20 mouse cellular contexts compared by ENCODE assay signal in genomic region chr1:166796931-166797330, GRCm38 (mm10).
DNase-seq lines count a peak whose midpoint lies in the region; ATAC-seq and TF ChIP-seq lines count a peak whose summit lies in the region.
"Had no signal": no experiment of that assay in that cellular context is flagged by ENCODE, and none has a peak within 500 bp of the region (broad histone marks: within the 10 kb centered on the region; RNA-seq: fewer than 3 reads in every experiment).

No protein-coding gene starts in this region.

- no peaks in the 10 kb centered on the region for H3K9me3 ChIP-seq in heart, postnatal 0 days (replicated peaks; ENCODE audit: control insufficient read depth, low read length)
- no peaks in the 10 kb centered on the region for H3K9me3 ChIP-seq in midbrain, embryonic 10.5 days (replicated peaks)
- H3K9me3 ChIP-seq in midbrain, embryonic 14.5 days (ENCODE audit: control insufficient read depth, low read length): no peaks in the 10 kb centered on the region
- no peaks in the 10 kb centered on the region for H3K9me3 ChIP-seq in neural tube, embryonic 15.5 days (replicated peaks)
- H3K9me3 ChIP-seq: forebrain, embryonic 12.5 days; hindbrain, embryonic 15.5 days; neural tube, embryonic 12.5 days; stomach, embryonic 15.5 days had no signal

- DNase-seq in heart, postnatal 0 days (ENCODE audit: low spot score): peak; percentile 40
- DNase-seq in heart, postnatal 36 days: no peak
- DNase-seq in midbrain, embryonic 10.5 days (ENCODE audit: low spot score): no peak
- DNase-seq in midbrain, embryonic 14.5 days: no peak
- DNase-seq in cerebellum, adult 18-20 months: peak; percentile 66 to 68
- peak; percentile 66 to 71 for DNase-seq in cerebellum, postnatal 25 days
- DNase-seq: embryo, embryonic 11 days; heart, adult 2 months; kidney, adult 18-20 months; lung, embryonic 14.5 days; spleen, adult 18-20 months; thymus, postnatal 25 days had no signal

- intact Hi-C loops in heart, postnatal 36 days (cut with DNase I): loop anchor here (10.0 kb wide), 1 partner anchor 538 kb away; no protein-coding TSS in a partner anchor

- no peak for TF ChIP-seq CTCF in heart, postnatal 0 days (IDR thresholded peaks at IDR 0.05; ENCODE audit: low read depth)

- 0 out of 2 replicates have a peak, but pooled peaks cover 3% of the 10 kb centered on the region for H3K4me1 ChIP-seq in heart, postnatal 0 days (ENCODE audit: control insufficient read depth, insufficient read depth)
- H3K4me1 ChIP-seq in midbrain, embryonic 10.5 days: peaks cover 8% of the 10 kb centered on the region
- H3K4me1 ChIP-seq in midbrain, embryonic 14.5 days (ENCODE audit: control insufficient read depth, insufficient read depth, low read length): no peaks in the 10 kb centered on the region
- H3K4me1 ChIP-seq in neural tube, embryonic 15.5 days: peaks cover 13% of the 10 kb centered on the region
- H3K4me1 ChIP-seq: forebrain, embryonic 12.5 days; neural tube, embryonic 12.5 days; stomach, embryonic 15.5 days had no signal

- H3K4me3 ChIP-seq in heart, postnatal 0 days (ENCODE audit: low read depth, low read length): no peak overlapping the region
- H3K4me3 ChIP-seq in midbrain, embryonic 10.5 days: no peak overlapping the region
- no peak overlapping the region for H3K4me3 ChIP-seq in midbrain, embryonic 14.5 days (replicated peaks; ENCODE audit: low read depth, low read length)
- H3K4me3 ChIP-seq in neural tube, embryonic 15.5 days (replicated peaks): no peak overlapping the region
- H3K4me3 ChIP-seq: forebrain, embryonic 12.5 days; heart, adult 2 months; hindbrain, embryonic 15.5 days; neural tube, embryonic 12.5 days; stomach, embryonic 15.5 days had no signal

- WGBS in heart, postnatal 0 days: 40% methylated on average over 4 of the region's 4 CpGs
- WGBS in midbrain, embryonic 10.5 days: 85% methylated on average over 4 of the region's 4 CpGs
- 82% methylated on average over 4 of the region's 4 CpGs for WGBS in midbrain, embryonic 14.5 days
- 74% methylated on average over 4 of the region's 4 CpGs for WGBS in neural tube, embryonic 15.5 days

- H3K4me2 ChIP-seq in heart, postnatal 0 days (ENCODE audit: low read depth, low read length): no peak overlapping the region
- H3K4me2 ChIP-seq in midbrain, embryonic 14.5 days (ENCODE audit: low read length): no peak overlapping the region
- H3K4me2 ChIP-seq in neural tube, embryonic 15.5 days: no peak overlapping the region
- H3K4me2 ChIP-seq: forebrain, embryonic 12.5 days; hindbrain, embryonic 15.5 days; liver, embryonic 11.5 days; lung, embryonic 14.5 days; neural tube, embryonic 12.5 days; stomach, embryonic 15.5 days had no signal

- no peaks in the 10 kb centered on the region for H3K27me3 ChIP-seq in heart, postnatal 0 days (ENCODE audit: control insufficient read depth, insufficient read depth, low read length)
- H3K27me3 ChIP-seq in midbrain, embryonic 10.5 days (ENCODE audit: low read depth, poor library complexity, severe bottlenecking): no peaks in the 10 kb centered on the region
- no peaks in the 10 kb centered on the region for H3K27me3 ChIP-seq in midbrain, embryonic 14.5 days (ENCODE audit: control insufficient read depth, insufficient read depth, low read length)
- no peaks in the 10 kb centered on the region for H3K27me3 ChIP-seq in neural tube, embryonic 15.5 days (replicated peaks)
- H3K27me3 ChIP-seq: forebrain, embryonic 12.5 days; hindbrain, embryonic 15.5 days; neural tube, embryonic 12.5 days; stomach, embryonic 15.5 days had no signal

- H3K36me3 ChIP-seq in heart, postnatal 0 days (replicated peaks; ENCODE audit: control insufficient read depth, insufficient read depth, low read length): no peaks in the 10 kb centered on the region
- no peaks in the 10 kb centered on the region for H3K36me3 ChIP-seq in midbrain, embryonic 10.5 days
- H3K36me3 ChIP-seq in midbrain, embryonic 14.5 days (ENCODE audit: control insufficient read depth, insufficient read depth, low read length): no peaks in the 10 kb centered on the region
- H3K36me3 ChIP-seq in neural tube, embryonic 15.5 days: no peaks in the 10 kb centered on the region
- H3K36me3 ChIP-seq: forebrain, embryonic 12.5 days; hindbrain, embryonic 15.5 days; neural tube, embryonic 12.5 days; stomach, embryonic 15.5 days had no signal

- H3K27ac ChIP-seq in heart, postnatal 0 days (ENCODE audit: low read depth): no peak overlapping the region
- 0 out of 2 replicates have a peak overlapping the region, but pooled peaks have one; percentile 9 for H3K27ac ChIP-seq in midbrain, embryonic 10.5 days (replicated peaks)
- no peak overlapping the region for H3K27ac ChIP-seq in midbrain, embryonic 14.5 days (replicated peaks; ENCODE audit: low read depth, low read length)
- H3K27ac ChIP-seq in neural tube, embryonic 15.5 days (replicated peaks): no peak overlapping the region
- H3K27ac ChIP-seq: forebrain, embryonic 12.5 days; heart, adult 2 months; hindbrain, embryonic 15.5 days; macrophage; neural tube, embryonic 12.5 days; stomach, embryonic 15.5 days had no signal

- no peak for TF ChIP-seq EP300 in heart, postnatal 0 days (IDR thresholded peaks at IDR 0.05; ENCODE audit: low read depth)

- H3K9ac ChIP-seq in heart, postnatal 0 days (replicated peaks; ENCODE audit: low read depth, low read length): no peak overlapping the region
- no peak overlapping the region for H3K9ac ChIP-seq in midbrain, embryonic 14.5 days (replicated peaks; ENCODE audit: low read length)
- H3K9ac ChIP-seq in neural tube, embryonic 15.5 days (replicated peaks): no peak overlapping the region
- H3K9ac ChIP-seq: forebrain, embryonic 12.5 days; hindbrain, embryonic 15.5 days; lung, embryonic 14.5 days; neural tube, embryonic 12.5 days; stomach, embryonic 15.5 days had no signal

- ATAC-seq in heart, postnatal 0 days (ENCODE audit: insufficient read depth, low read depth): no peak
- no peak for ATAC-seq in midbrain, embryonic 14.5 days (ENCODE audit: low FRiP score, low TSS enrichment)
- no peak for ATAC-seq in neural tube, embryonic 15.5 days (ENCODE audit: low FRiP score)
- ATAC-seq: CD4-positive, CD25-positive, alpha-beta regulatory T cell, adult 4 months had no signal

Comparison
In these comparisons a context has a peak if more than half of its experiments do, and no peak if none do; other contexts are left out.
1. DNase-seq: peak in heart, postnatal 0 days (single experiment), cerebellum, adult 18-20 months (2 of 2) and cerebellum, postnatal 25 days (2 of 2); none in heart, postnatal 36 days (0 of 2), midbrain, embryonic 10.5 days (single experiment) and midbrain, embryonic 14.5 days (single experiment).